10 mouse cellular contexts compared by ENCODE assay signal in the genomic region with DNA sequence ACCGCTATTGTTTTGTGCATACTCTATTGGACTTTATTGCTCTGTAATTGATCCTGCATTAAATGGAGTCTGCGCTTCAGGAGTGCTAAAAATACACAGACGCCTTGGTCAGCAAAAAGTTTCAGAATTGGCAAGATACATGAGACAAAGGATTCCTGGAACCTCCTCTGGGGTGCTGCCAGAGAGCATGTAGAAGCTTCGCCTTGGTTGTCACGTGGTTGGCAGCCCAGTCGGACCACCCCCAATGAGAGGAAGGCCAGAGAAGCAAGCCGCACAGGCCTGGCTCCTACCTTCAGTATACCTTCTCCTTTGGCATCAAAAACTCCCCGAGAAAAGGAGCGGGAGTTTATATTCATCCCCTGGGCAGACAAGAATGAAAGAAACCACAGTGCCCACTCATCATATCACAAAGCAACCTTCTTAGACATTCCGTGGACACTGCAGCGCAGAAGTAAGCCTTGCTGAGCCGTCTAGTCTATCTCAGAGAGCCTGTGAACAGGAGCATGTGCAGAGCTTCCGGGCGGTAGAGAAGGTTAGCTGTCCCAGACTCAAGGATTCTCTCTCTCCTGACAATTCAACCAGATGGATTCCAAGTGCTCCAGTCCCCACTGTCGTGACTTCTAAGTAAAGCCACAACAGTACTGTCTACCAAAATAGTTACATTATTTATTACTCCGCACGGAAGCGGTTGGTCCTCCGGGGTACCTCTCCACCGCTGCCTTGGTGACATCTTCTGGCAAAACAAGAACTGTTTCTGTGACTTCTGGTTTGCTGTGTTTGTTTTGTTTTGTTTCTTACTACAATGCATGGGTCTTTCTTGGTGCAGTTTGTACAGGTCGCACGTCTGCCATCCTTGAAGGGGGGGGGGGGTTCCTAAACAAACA.
DNase-seq lines count a peak whose midpoint lies in the region; ATAC-seq and TF ChIP-seq lines count a peak whose summit lies in the region.
"Had no signal": no experiment of that assay in that cellular context is flagged by ENCODE, and none has a peak within 500 bp of the region (broad histone marks: within the 10 kb centered on the region; RNA-seq: fewer than 3 reads in every experiment).

No protein-coding gene starts in this region.

- no peak for DNase-seq in intestine, embryonic 14.5 days (ENCODE audit: low spot score)
- peak; percentile 16 for DNase-seq in urinary bladder, postnatal 14 days (ENCODE audit: low spot score)
- no peak for DNase-seq in urinary bladder, postnatal 25 days (ENCODE audit: low spot score)
- peak; percentile 44 for DNase-seq in lung, postnatal 14 days
- DNase-seq in layer of hippocampus, postnatal 10 days (ENCODE audit: low spot score in 2 of 2), result no peak
- DNase-seq in MN1 (ENCODE audit: low spot score), result no peak
- DNase-seq: thymus, postnatal 14 days had no signal

- ATAC-seq in intestine, embryonic 14.5 days (replicated peaks; ENCODE audit: low FRiP score, low TSS enrichment, low read depth), result 0 out of 2 replicates have a peak, but pooled peaks have one; percentile 36
- no peak for ATAC-seq in intestine, postnatal 0 days

- no peaks in the 10 kb centered on the region for H3K27me3 ChIP-seq in intestine, embryonic 14.5 days (replicated peaks; ENCODE audit: control insufficient read depth, insufficient read depth, low read length)
- H3K27me3 ChIP-seq in intestine, postnatal 0 days (replicated peaks; ENCODE audit: control insufficient read depth, insufficient read depth, low read length), result no peaks in the 10 kb centered on the region
- H3K27me3 ChIP-seq: heart, embryonic 15.5 days had no signal

- no peak overlapping the region for H3K9ac ChIP-seq in intestine, embryonic 14.5 days (ENCODE audit: low read length)
- H3K9ac ChIP-seq in intestine, postnatal 0 days (ENCODE audit: low read depth, low read length), result no peak overlapping the region
- H3K9ac ChIP-seq: heart, embryonic 15.5 days had no signal

- H3K9me3 ChIP-seq in intestine, embryonic 14.5 days (ENCODE audit: control insufficient read depth, low read length), result no peaks in the 10 kb centered on the region
- no peaks in the 10 kb centered on the region for H3K9me3 ChIP-seq in intestine, postnatal 0 days (ENCODE audit: control insufficient read depth)
- H3K9me3 ChIP-seq: heart, embryonic 15.5 days had no signal

- WGBS in intestine, embryonic 14.5 days, result 72% methylated on average over 22 of the region's 22 CpGs
- WGBS in intestine, postnatal 0 days, result 71% methylated on average over 22 of the region's 22 CpGs

- H3K4me3 ChIP-seq in intestine, embryonic 14.5 days (ENCODE audit: low read depth, low read length), result no peak overlapping the region
- no peak overlapping the region for H3K4me3 ChIP-seq in intestine, postnatal 0 days (ENCODE audit: low read depth, low read length)
- H3K4me3 ChIP-seq: heart, embryonic 15.5 days had no signal

- H3K27ac ChIP-seq in intestine, embryonic 14.5 days (ENCODE audit: low read depth), result no peak overlapping the region
- no peak overlapping the region for H3K27ac ChIP-seq in intestine, postnatal 0 days (ENCODE audit: low read depth, low read length)
- H3K27ac ChIP-seq: heart, embryonic 15.5 days; macrophage had no signal

- H3K36me3 ChIP-seq in intestine, embryonic 14.5 days (ENCODE audit: control insufficient read depth, insufficient read depth, low read length), result no peaks in the 10 kb centered on the region
- H3K36me3 ChIP-seq in intestine, postnatal 0 days (ENCODE audit: control insufficient read depth, insufficient read depth), result no peaks in the 10 kb centered on the region
- H3K36me3 ChIP-seq: heart, embryonic 15.5 days had no signal

- no peaks in the 10 kb centered on the region; the same call in 1 of the 2 replicates for H3K4me1 ChIP-seq in intestine, embryonic 14.5 days (replicated peaks; ENCODE audit: control insufficient read depth, insufficient read depth, low read length)
- H3K4me1 ChIP-seq in intestine, postnatal 0 days (replicated peaks; ENCODE audit: control insufficient read depth, insufficient read depth, low read length), result no peaks in the 10 kb centered on the region

- no peak overlapping the region for H3K4me2 ChIP-seq in intestine, embryonic 14.5 days (ENCODE audit: low read length)
- no peak overlapping the region for H3K4me2 ChIP-seq in intestine, postnatal 0 days (replicated peaks; ENCODE audit: low read depth)
- H3K4me2 ChIP-seq: heart, embryonic 15.5 days had no signal

- no peak for TF ChIP-seq CTCF in intestine, postnatal 0 days (IDR thresholded peaks at IDR 0.05; ENCODE audit: low read depth)

Comparison
In these comparisons a context has a peak if more than half of its experiments do, and no peak if none do; other contexts are left out.
1. DNase-seq: peak in urinary bladder, postnatal 14 days (single experiment) and lung, postnatal 14 days (single experiment); none in intestine, embryonic 14.5 days (single experiment), urinary bladder, postnatal 25 days (single experiment), layer of hippocampus, postnatal 10 days (0 of 2) and MN1 (single experiment).